Mouse (Mus musculus) adrenal gland, postnatal 25 days (tissue): ENCODE results near the gene Galr3. TPM values are rescaled to one million over a fixed set of nuclear protein-coding genes. Genes with fewer than 3 reads are reported as not detected.
"Not testable (repeated sequence)": the region's sequence is repeated elsewhere in the genome, so short reads cannot be mapped to it uniquely, and the experiment has no call there.

Source experiments
- DNase-seq: peaks from one replicate; pipeline ENCODE4 v3.0.0; 2021; ENCODE audit warnings: mixed read lengths
- total RNA-seq: library from RNA; stranded (reverse); gene quantifications from 2 replicates; pipeline ENCODE4 v1.2.3, GENCODE M21; 2021

Gene Galr3
- total RNA-seq, 1 experiment from 2014 or later = 0.39 TPM

DNA sequence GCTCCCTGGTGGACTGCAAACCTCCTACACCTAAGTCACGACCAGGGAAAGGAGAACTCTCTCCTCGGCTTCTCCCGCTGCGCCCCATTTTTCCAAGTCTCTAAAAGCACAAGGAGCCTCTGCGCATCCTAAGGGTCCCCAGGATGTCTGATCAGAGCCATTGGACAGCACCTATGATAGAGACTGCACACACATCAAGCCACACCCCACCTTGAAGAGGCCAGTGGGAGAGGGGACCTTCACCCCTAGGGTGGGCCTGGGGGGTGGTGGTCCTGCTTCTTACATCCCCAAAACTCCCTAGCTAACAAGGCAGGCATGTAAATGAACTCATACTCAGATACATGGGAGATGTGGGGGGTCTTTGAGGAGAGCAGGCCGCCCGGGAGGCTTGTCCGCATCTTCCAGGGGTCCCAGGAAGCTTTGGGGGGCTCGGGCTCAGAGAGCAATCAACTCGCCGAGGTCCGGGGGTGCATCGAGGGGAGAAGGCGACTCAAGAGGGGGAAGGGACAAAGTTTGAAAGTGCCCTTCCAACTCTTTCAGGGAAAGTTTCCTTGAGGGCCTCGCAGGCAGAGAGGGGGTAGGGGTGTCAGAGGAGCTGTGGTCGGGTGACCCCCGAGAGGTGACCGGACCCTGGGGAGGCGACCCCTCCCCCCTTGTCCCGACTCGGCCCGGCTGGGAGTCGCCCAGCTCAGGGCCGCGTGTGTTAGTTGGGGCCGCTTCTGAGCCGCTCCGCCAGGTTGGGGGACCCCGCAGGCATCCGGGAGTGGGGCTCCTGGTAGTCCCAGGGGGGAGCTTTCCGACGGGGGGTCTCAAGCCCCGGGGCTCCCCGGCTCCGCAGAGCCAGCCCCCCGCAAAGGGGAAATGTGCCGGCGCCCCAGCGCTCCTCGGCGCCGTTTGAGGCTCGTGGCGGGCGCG lies 14.1 kb upstream of the Galr3 start:
- peak; percentile 47 for DNase-seq

DNA sequence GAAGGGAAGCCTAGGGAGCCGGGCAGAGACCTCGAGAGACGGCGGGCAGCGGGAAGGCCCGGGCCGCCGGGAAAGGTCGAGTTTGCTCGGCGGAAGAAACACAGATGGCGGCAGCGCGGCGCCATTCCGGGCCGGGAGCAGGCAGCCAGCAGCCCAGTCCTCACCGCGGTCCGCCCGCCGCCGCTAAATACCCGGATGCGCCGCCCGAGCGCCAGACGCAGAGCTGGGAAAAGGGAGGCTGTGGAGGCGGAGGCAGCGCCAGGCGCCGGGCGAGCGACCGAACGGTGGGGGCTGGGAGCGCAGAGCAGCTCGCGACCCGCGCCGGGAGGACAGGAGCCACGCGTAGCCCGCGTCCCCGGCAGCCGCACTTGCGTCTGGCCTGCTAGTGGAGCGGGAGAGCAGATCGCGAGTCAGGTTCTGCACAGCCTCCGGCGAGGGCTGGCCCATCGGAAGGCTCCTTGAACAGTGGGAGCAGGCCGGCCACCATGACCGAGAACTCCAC lies 13.4 kb upstream of the Galr3 start, which contains the start of gene H1f0:
Gene H1f0, plus strand, starts transcription at position 214 of the 502 bp plus-strand sequence.
- peak; percentile 97 for DNase-seq

DNA sequence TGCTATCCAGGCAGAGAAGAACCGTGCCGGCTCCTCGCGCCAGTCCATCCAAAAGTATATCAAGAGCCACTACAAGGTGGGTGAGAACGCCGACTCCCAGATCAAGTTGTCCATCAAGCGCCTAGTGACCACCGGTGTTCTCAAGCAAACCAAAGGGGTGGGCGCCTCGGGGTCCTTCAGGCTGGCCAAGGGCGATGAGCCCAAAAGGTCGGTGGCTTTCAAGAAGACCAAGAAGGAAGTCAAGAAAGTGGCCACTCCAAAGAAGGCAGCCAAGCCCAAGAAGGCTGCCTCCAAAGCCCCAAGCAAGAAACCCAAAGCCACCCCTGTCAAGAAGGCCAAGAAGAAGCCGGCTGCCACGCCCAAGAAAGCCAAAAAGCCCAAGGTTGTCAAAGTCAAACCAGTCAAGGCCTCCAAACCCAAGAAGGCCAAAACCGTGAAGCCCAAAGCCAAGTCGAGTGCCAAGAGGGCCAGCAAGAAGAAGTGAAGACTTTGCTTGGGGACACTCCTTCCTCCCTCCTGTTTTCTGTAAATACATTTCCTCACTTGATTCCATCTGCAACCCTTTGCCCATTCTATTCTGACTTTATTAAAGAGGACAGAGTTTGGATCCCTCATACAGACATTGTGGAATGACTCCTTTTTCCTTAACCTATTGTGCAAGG lies 12.7 kb upstream of the Galr3 start:
- no peak for DNase-seq

GRCm38 (mm10) chr15:79029519-79030241 lies 12.0 kb upstream of the Galr3 start:
- no peak for DNase-seq

DNA sequence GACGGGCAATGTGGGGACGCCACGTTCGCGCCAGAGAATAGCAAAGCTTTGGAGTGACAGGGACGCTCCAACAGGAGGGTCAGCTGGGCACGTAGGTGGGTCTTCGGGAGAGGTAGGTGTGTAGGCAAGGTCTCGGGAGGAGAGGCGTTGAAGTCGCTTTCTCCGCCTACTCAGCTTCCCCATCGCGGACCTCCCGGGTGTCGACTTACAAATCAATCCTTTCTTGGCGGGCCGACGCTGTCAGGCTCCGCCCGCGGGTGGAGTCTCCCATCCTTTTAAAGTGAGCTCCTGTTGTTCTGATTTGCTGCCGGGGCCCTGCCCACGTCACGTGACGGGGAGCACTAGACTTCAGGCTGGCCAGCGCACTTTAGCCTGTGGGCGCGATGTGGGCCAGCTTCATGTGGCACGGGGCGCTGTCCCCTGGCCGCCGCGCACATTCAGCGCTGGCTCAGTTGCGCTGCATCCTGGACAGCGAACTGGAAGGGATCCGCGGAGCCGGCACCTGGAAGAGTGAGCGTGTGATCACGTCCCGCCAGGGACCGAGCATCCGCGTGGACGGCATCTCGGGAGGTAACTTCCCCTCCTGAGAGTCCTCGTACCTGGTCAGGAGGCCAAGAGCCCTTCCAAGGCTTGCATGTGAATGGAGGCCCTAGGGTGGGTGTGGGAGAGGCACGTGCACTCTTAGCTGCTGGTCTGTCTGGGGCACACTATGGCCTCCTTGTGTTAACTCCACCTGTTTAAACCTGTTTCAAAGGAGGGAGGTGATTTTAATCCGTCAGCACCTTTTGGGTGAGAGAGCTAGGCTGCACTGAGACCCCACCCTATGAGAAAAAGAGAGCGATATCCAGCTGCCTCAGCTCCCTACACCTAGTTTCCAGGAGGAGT lies 10.9 kb upstream of the Galr3 start:
- DNase-seq = peak; percentile 88

DNA sequence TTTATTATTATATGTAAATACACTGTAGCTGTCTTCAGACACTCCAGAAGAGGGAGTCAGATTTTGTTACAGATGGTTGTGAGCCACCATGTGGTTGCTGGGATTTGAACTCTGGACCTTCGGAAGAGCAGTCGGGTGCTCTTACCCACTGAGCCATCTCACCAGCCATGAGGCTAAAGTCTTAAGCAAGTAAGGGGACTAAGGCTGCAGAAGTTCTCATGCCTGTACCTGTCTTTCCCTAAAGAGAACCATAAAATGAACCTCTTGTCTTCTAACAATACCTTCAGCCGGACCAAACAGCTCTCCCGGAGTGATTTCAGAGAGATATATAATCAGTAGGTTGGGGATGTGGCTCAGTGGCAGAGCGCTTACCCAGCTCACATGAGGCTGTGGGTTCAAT lies 9.8 kb upstream of the Galr3 start:
- not testable (repeated sequence) for DNase-seq

DNA sequence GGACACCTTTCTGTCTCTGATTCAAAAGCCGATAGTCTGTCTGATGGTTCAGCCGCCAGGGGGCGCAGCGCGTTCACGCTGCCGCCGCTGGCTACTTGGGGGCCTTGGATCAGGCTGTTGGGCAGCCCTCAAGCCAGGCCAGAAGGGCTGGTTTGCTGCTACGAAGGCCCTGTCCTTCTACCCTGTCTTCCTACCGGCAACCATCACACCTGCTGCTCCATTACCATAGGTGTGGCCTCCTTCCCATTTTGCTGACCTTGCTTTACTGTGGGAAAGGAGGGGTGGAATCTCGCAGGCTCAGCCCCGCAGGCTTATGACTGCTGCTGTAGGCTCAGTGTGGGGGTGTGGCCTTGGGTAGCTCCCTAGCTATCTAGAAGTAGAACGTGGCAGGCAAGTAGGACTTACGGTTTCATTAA lies 3.8 kb upstream of the Galr3 start:
- DNase-seq = peak; percentile 86

DNA sequence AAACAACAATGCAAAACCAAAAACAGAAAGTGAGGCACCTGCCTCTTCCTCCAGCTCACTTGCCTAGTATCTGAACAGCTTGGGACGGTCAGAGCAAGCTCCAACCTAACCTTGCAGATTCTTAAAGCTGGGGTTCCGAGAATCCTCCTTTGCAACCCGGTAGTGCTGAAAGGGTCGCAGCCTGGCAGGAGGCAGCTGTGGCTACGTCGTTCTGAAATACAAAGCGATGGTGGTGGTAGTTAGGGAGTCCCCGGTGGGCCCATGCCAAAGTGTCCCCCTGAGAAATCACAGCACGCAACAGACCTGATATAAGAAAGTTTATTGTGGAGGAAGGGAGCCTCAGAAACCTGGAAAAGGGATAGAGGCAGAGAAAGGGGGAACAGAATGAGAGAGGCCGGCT lies 3.4 kb upstream of the Galr3 start:
- no peak for DNase-seq

DNA sequence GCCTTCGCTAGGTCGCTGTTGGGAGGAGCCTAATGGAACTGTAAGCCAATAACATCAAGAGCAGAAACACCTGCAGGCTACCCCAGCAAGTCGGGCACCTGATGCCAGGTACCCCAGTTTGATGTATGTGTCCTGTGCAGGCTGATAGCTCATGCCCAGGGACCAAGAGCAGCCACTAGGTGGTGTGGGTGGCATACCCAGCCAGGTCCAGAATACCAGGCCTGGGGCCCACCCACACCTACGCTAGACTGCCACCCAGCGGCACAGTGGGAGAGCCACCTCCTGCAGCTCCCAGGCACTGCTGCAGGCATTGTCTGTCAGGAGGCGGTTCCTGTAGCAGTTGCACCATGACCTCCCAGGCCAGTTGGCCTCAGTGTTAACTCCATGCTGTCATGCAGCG lies 2.8 kb upstream of the Galr3 start:
- DNase-seq = peak; percentile 85

DNA sequence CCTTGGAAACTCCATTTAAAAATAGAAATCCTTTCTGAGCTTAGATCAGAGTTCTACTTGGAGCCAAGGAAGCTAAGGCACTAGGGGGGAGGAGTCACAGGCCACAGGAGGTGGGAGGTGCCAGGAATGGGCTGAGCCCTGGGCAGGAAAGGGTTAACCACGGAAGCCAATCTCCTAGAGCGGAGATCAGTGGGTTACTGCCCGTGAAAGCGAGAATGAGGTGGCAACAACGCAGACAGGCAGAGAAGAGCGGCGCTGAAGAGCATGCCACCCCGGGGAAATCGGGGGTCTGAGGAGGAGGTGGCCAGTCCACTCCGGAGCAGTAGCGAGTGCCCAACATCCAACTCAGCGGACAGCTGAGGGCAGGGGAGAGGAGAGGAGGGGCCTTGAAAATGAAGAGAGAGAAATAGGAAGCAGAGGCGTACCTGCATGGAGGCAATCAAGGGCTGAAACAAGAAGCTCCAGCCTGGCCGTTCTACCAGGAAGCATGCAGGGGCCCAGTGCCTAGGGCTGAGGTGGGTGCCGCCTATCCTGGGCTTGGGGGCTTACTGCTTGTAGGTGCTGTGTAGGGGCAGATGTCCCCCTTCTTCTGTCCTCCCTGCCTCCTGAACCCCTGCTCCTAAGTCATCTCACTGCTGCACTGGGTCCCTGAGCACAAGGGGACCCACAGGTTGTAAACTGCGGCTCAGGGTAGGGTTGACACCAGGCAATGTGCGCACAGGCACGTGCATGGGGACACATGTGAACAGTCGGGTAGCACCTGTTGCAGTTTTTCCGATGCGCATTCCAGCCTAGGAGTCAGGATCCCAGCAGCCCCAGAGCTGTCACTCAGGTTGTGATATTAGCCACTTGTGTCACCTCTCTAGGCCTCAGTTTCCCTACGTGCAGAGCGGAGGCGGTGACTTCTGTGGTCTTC lies 926 bp upstream of the Galr3 start:
- no peak for DNase-seq

DNA sequence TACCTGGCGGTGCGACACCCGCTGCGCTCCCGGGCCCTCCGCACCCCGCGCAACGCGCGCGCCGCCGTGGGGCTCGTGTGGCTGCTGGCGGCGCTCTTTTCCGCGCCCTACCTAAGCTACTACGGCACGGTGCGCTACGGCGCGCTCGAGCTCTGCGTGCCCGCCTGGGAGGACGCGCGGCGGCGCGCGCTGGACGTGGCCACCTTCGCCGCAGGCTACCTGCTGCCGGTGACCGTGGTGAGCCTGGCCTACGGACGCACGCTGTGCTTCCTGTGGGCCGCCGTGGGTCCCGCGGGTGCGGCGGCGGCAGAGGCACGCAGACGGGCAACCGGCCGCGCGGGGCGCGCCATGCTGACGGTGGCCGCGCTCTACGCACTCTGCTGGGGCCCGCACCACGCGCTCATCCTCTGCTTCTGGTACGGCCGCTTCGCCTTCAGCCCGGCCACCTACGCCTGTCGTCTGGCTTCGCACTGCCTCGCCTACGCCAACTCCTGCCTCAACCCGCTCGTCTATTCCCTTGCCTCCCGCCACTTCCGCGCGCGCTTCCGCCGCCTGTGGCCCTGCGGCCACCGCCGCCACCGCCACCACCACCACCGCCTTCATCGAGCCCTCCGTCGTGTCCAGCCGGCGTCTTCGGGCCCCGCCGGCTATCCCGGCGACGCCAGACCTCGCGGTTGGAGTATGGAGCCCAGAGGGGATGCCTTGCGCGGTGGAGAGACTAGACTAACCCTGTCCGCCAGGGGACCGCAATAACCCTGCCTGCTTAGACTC lies 1.2 kb downstream of the Galr3 start:
- DNase-seq = peak; percentile 24

DNA sequence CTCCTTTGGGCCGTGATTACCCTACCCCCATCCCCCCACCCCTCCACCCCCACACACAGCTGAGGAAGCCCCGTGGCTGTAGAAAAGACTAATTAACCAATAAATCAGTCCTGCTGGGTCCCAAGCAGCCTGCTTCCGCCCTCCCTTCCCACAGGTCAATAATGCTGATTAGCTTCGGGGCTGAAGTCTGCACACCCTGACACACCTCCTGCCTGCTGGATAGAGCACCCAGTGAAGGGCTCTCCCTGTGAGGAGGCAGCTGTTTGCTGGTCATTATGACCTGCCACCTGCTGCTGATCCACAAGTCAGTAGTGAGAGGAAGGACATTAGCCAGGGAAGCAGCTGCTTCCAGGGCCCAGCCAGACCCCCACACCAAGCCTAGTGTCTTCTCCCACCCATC lies 3.2 kb downstream of the Galr3 start:
- no peak for DNase-seq

GRCm38 (mm10) chr15:79048186-79048585 lies 6.5 kb downstream of the Galr3 start:
- no peak for DNase-seq

DNA sequence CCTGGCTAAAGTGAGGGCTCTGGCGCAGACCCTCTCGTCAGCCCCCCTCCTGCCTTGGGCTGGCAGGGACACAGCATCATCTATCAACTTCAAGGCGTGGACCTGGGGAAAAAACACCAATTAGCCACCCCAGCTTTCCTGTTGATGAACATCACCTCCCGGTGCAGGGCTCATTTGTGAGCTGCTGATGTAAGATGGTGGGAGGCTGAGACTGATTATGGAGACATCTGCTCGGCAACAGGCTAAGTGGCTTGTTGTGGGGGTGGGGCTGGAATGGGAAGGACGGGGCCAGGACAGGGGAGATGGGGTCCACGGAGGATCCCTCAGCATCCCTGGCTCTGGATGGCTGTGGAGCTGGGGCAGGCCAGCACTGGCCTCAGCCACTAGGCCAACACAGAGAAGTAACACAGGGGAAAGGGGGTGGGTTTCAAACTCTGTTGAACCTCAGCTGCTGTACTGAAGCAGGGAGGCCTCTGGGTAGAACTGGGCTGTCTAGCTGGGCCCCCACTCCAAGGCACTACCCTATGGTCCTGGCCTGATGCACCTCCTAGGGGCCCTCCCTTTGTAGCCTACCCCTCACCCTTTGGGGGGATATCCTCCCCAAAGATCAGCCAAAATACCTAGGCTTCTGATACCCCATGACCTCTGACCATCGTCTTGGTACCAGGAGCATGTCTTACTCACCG lies 8.6 kb downstream of the Galr3 start:
- no peak for DNase-seq

- no peak for DNase-seq
These were observed 9.3 kb downstream of the Galr3 start for GRCm38 (mm10) chr15:79050964-79051363.

DNA sequence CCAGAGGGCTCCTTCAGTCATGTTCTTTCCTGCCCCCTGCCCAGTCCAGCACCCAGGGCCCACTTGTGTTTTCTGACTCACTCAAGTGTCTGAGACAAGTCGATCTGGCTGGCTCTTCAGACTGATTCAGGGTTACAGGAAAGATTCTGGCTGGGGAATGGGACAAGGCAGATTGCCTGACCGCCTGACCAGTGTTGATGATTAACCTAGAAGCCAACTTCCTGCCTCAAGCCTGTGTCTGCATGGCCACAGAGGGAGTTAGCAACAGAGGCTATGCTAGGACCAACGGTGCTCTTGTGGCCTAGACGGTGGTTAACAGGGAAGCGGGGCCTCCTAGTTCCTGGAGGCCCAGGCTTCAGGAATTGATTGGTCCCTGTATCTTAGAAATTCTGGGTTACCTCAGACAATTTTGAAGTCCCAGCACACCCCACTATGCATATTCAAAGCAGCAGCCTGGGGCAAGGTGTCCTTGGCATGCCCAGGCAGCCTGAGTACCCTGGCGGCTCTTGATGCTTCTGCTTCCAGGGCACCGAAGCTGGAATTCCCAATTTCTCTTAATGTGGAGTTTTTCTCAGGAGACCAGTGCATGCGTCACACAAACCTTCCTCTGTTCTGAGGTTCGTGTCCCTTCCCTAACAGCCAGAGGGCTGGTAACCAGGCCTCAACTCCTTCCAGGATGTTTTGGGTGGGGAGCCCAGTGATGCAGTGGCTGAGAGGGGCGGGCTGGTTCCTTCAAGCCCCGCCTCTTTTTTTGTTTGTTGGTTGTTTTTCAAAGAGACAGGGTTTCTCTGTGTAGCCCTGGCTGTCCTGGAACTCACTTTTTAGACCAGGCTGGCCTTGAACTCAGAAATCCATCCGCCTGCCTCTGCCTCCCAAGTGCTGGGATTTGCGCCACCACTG lies 10.0 kb downstream of the Galr3 start:
- no peak for DNase-seq

GRCm38 (mm10) chr15:79052366-79052765 lies 10.7 kb downstream of the Galr3 start:
- DNase-seq = no peak

DNA sequence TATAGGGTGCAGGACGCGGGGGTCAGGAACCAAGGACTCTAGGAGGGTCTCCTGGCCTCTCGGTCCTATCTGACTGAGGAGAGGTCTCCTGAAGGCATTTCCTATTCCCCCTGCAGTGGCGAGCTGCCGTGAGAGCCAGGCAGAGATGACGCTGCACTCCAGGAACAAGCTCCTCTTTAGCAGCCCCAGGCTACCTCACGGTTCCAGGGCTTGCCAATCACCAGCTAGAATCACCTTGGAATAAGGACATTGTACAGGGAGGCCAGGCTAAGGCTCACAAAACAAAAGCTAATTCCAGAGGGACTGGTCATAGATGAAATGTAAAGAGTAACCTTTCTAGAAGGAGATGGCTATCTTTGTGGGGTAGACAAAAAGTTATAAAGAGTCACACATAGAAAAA lies 14.9 kb downstream of the Galr3 start:
- no peak for DNase-seq
